Mouse (Mus musculus): Measurements from ENCODE around the gene Ccdc7a. TPM values are rescaled to one million over a fixed set of nuclear protein-coding genes. Genes with fewer than 3 reads are reported as not detected.

Gene Ccdc7a
- polyA plus RNA-seq, 1 experiment from 2014 or later, result not detected

GRCm38 (mm10) chr8:128716184-128716583, 349.1 kb downstream of the Ccdc7a start:
- Histone ChIP-seq H3K27ac (no peak overlapping the region), H3K4me3 (ENCODE audit: inconsistent target) (no peak overlapping the region), H3K36me3 (ENCODE audit: inconsistent target) (peaks cover 85% of the 10 kb centered on the region), H3K79me2 (ENCODE audit: inconsistent target) (peaks cover 40% of the 10 kb centered on the region)

DNA sequence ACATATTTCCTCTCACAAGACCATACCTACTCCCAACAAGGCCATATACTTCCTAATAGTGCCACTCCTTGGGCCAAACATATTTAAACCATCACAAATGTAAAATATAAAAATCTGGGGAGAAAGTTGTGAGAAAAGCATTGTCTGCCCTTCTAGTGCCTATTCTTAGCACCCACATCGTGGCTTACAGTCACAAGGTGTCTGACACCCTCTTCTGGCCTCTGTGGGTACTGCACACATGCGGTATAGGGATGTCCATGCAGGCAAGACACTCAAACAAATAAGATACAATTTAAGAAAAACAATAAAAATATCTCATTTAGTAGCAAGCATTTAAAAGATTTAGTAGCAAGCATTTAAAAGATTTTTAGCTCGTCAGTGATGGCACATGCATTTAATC, 356.1 kb downstream of the Ccdc7a start:
- peaks cover 98% of the 10 kb centered on the region for H3K79me2 ChIP-seq (ENCODE audit: inconsistent target)
- WGBS (ENCODE audit: missing documents), result 50% methylated on average over 3 of the region's 3 CpGs
- peaks cover 64% of the 10 kb centered on the region for H3K36me3 ChIP-seq (ENCODE audit: inconsistent target)
- no peak overlapping the region for H3K4me3 ChIP-seq (ENCODE audit: inconsistent target)
- no peak overlapping the region for H3K27ac ChIP-seq

- 100% methylated on average over 2 of the region's 2 CpGs for WGBS (ENCODE audit: missing documents)
- no peak overlapping the region for H3K27ac ChIP-seq
- H3K4me3 ChIP-seq (ENCODE audit: inconsistent target), result no peak overlapping the region
- peaks cover 99% of the 10 kb centered on the region for H3K79me2 ChIP-seq (ENCODE audit: inconsistent target)
- H3K36me3 ChIP-seq (ENCODE audit: inconsistent target), result peaks cover 26% of the 10 kb centered on the region; the same call in 1 of the 2 replicates
Observed at GRCm38 (mm10) chr8:128704836-128705235, 360.5 kb downstream of the Ccdc7a start.

- WGBS (ENCODE audit: missing documents), result 92% methylated on average over 1 of the region's 1 CpGs
- Histone ChIP-seq H3K79me2 (ENCODE audit: inconsistent target) (peaks cover 99% of the 10 kb centered on the region), H3K4me3 (ENCODE audit: inconsistent target) (no peak overlapping the region), H3K27ac (no peak overlapping the region), H3K36me3 (ENCODE audit: inconsistent target) (peaks cover 24% of the 10 kb centered on the region; the same call in 1 of the 2 replicates)
Observed at GRCm38 (mm10) chr8:128704376-128704775, 360.9 kb downstream of the Ccdc7a start.

DNA sequence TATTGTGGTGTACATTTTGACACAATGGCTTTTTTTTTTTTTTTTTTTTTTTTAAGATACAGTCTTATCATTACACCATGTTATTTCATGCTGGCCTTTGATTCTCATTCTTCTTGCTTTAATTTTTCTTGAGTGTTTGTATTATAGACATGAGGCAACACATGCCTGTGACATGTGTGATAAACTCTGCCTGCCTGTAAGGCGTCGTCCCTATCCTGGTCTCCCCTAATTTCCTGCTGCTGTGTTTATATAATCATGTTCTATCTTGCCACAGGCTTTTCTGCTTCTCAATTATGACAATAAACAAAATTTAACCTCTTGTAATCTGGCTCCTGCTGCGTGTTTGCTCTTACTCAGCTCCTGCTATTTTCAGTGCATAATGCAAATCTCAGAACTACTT, 367.4 kb downstream of the Ccdc7a start:
- 92% methylated on average over 3 of the region's 3 CpGs for WGBS (ENCODE audit: missing documents)
- no peak overlapping the region for H3K27ac ChIP-seq
- peaks cover 100% of the 10 kb centered on the region for H3K79me2 ChIP-seq (ENCODE audit: inconsistent target)
- no peak overlapping the region for H3K4me3 ChIP-seq (ENCODE audit: inconsistent target)
- no peaks in the 10 kb centered on the region for H3K36me3 ChIP-seq (ENCODE audit: inconsistent target)

DNA sequence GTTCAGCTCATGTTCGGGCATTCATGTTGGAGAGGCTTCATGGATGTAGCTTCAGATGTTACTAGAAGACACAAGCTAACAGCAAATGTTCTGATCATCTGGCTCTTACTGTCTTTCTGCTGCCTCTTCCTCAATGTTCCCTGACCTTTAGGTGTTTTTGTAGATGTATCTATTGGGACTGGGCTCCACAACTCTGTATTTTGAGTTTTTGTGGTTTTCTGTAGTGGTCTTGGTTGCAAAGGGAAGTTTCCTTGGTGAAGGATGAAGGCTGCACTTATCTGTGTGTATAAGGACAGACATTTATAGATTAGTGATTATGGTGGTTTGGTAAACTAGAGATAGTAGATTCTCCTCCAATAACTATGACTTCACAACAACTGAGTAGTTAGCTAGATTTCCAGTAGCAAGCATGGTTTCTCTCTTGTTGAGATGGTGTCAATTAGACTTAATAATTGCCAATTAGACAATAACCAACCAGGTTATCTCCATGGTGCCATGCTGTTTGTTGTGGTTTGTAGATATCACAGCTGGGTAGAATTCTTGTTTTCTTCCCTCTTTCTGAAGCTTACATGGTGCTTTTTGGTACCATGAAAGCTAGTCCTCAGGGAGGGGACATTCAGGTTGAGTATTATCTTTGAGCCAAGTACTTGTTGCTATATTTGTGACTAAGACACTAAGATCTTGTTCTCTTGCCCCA, 368.5 kb downstream of the Ccdc7a start:
- Histone ChIP-seq H3K36me3 (ENCODE audit: inconsistent target) (no peaks in the 10 kb centered on the region), H3K27ac (no peak overlapping the region), H3K4me3 (ENCODE audit: inconsistent target) (no peak overlapping the region), H3K79me2 (ENCODE audit: inconsistent target) (peaks cover 100% of the 10 kb centered on the region)
- WGBS (ENCODE audit: missing documents), result 100% methylated on average over 1 of the region's 1 CpGs

DNA sequence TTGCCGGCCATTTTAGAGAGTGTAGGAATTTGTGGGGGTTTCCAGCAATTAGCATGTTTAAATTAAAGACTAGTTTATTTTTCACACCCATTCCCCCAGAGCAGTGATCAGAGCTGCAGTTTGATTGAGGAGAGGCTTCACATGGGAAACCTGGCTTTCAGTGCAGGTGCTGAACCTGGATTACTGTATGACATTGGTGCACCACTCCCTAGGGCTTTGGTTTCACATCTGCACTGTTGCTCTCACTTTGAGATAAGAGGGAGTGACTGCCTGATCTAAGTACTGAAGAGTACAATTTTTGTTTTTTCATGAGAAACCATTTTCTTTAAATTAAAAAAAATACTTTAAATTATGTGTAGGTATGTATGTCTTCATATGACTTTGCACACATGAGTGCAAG, 375.3 kb downstream of the Ccdc7a start:
- Histone ChIP-seq H3K27ac (no peak overlapping the region), H3K36me3 (ENCODE audit: inconsistent target) (no peaks in the 10 kb centered on the region), H3K4me3 (ENCODE audit: inconsistent target) (no peak overlapping the region), H3K79me2 (ENCODE audit: inconsistent target) (peaks cover 90% of the 10 kb centered on the region)
- 100% methylated on average over 1 of the region's 1 CpGs for WGBS (ENCODE audit: missing documents)

- Histone ChIP-seq H3K27ac (no peak overlapping the region), H3K4me3 (ENCODE audit: inconsistent target) (no peak overlapping the region), H3K36me3 (ENCODE audit: inconsistent target) (no peaks in the 10 kb centered on the region), H3K79me2 (ENCODE audit: inconsistent target) (peaks cover 76% of the 10 kb centered on the region)
- WGBS (ENCODE audit: missing documents), result 86% methylated on average over 3 of the region's 3 CpGs
Observed at GRCm38 (mm10) chr8:128688679-128689078, 376.6 kb downstream of the Ccdc7a start.

GRCm38 (mm10) chr8:128686429-128686990, 378.8 kb downstream of the Ccdc7a start:
- 5% methylated on average over 2 of the region's 2 CpGs for WGBS (ENCODE audit: missing documents)
- no peaks in the 10 kb centered on the region for H3K36me3 ChIP-seq (ENCODE audit: inconsistent target)
- H3K4me3 ChIP-seq (ENCODE audit: inconsistent target), result peak overlapping the region; percentile 64
- peak overlapping the region; percentile 55 for H3K27ac ChIP-seq
- peaks cover 54% of the 10 kb centered on the region for H3K79me2 ChIP-seq (ENCODE audit: inconsistent target)

- WGBS (ENCODE audit: missing documents), result under 1% methylated on average over 96 of the region's 113 CpGs
- Histone ChIP-seq H3K36me3 (ENCODE audit: inconsistent target) (no peaks in the 10 kb centered on the region), H3K27ac (peak within 1 kb of the TSS; percentile 86), H3K79me2 (ENCODE audit: inconsistent target) (peaks cover 47% of the 10 kb centered on the region), H3K4me3 (ENCODE audit: inconsistent target) (peak within 1 kb of the TSS; percentile 64)
Observed at GRCm38 (mm10) chr8:128685507-128686428, 379.5 kb downstream of the Ccdc7a start, which contains the start of gene Itgb1. TSS of gene Itgb1 (plus strand) at chr8:128685654.

DNA sequence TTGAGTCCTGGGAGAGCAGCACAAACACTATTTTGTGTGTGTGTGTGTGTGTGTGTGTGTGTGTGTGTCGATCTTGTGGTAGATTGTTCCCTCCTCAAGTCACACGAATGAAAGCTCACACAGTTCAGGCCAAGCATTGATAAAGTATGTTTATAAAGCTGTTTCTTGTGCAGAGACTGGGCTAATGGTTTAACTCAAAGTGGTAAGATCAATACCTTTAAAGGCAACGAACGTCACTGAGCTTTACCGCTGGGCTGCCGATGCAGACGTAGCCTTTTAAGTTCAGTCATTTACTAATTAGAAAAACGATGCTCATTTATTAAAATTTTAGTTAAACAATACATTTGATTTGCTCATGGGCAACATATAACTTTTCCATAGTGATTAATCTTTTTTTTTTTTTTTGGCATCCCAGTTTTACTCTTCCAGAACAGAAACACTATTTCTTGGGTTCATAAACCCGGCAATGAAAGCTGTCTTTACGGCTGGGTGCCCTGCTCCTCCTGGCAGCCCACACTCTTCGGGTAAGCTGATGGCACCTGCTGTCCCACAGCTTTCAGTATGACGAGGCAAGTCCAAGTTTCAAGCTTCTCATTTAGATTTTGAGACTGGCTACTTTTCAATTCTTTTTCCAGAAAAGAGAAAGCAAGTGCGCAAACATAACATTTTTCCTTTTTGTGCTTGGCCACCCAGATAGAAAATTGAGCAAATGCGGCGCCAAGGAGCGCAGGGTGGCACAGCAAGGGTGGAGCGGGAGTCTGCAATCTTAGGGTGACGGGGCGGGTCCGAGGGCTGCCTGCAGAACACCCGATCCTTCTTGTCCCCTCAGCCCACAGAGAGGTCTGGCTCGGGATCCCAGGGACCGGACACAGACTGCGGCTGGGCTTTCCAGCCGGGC, 380.5 kb downstream of the Ccdc7a start:
- WGBS (ENCODE audit: missing documents), result 23% methylated on average over 25 of the region's 25 CpGs
- Histone ChIP-seq H3K4me3 (ENCODE audit: inconsistent target) (peak overlapping the region; percentile 39), H3K79me2 (ENCODE audit: inconsistent target) (peaks cover 38% of the 10 kb centered on the region), H3K36me3 (ENCODE audit: inconsistent target) (no peaks in the 10 kb centered on the region), H3K27ac (peak overlapping the region; percentile 86)
